Mouse (Mus musculus) effector memory CD4-positive, alpha-beta T cell, adult 5 months (primary cell): ENCODE measurements around the gene Pou5f1. TPM values are rescaled to one million over a fixed set of nuclear protein-coding genes. Genes with fewer than 3 reads are reported as not detected.

Source experiments
- polyA plus RNA-seq: library from polyadenylated mRNA; unstranded; fragments of 100-300 nt; shearing (Covaris generic); gene quantifications from one replicate; pipeline ENCODE4 v1.2.1, GENCODE M21; 2017

Gene Pou5f1
- not detected for polyA plus RNA-seq

DNA sequence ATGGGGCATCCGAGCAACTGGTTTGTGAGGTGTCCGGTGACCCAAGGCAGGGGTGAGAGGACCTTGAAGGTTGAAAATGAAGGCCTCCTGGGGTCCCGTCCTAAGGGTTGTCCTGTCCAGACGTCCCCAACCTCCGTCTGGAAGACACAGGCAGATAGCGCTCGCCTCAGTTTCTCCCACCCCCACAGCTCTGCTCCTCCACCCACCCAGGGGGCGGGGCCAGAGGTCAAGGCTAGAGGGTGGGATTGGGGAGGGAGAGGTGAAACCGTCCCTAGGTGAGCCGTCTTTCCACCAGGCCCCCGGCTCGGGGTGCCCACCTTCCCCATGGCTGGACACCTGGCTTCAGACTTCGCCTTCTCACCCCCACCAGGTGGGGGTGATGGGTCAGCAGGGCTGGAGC, at the start of gene Pou5f1:
Gene Pou5f1 (plus strand): TSS at position 243 of the 400 bp plus-strand sequence.

GRCm38 (mm10) chr17:35469842-35470751, 35.7 kb upstream of the Pou5f1 start, which contains the start of gene H2-Q10:
TSS of gene H2-Q10 (plus strand) at chr17:35470089.

DNA sequence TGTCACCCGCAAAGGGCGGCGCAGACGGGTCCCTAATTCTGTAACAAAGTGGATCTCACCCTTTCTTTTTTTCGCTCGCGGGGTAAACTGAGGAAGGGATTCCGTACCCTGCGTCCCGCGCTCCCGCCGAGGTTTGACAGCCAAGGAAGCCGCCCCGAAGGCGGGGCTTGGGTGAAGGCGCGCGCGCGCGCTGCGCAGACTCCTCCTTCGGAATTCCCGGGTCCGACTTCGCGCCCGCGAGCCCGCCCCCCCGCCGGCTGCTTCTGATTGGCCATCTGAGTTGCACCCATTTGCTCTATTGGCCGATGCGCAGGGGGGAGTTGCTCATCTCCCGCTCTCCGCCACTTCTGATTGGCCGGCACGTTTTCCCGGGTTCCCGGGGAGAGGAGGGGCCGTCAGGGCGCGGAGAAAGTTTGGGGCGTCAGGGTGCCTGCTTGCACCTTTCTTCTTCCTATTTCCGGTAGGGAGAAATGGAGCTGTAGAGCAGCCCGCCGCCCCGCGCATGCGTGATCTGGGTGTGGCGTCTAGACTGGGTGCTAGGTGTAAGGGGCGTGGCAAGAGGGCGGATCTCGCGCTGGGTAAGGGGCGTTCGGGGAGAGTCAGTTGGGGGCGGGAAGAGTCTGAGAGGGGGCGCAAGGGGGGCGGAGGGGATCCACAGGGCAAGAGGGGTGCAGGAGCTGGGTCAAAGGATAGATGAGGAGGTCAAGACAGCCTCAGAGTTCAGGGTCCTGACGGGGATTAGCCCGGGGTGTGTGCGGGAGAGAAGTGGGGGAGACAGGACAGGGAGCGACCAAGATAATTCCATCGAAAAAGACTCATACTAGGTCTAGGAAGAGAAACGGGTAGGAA, 11.1 kb downstream of the Pou5f1 start, which contains the start of the genes Tcf19 and Cchcr1:
Gene Tcf19 (minus strand): TSS at position 173 of the 849 bp plus-strand sequence.
Gene Cchcr1 (plus strand): TSS at position 449 of the 849 bp plus-strand sequence.

DNA sequence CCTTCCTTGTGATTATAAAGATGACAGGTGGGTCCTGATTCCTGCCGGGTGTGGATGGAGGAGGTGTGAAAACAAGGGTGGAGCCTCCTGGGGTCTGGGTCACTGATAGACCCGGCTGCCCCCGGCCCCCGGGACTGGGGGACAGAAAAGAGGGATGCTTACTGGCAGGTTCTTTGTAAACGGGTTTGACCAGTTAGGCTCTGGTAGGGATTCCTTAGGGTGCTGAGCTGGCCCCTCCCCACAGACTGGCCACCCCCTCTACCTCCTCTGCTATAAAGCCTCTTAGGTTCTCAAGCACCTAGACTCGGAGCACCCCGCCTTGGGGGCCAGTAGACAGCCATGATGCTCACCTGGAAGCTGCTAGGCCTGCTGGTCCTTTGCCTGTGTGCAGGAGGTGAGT, 27.1 kb downstream of the Pou5f1 start, which contains the start of gene Psors1c2:
Gene Psors1c2 (plus strand): TSS at position 301 of the 400 bp plus-strand sequence.

GRCm38 (mm10) chr17:35551881-35552414, 46.1 kb downstream of the Pou5f1 start, which contains the start of gene Cdsn:
TSS of gene Cdsn (plus strand) at chr17:35552128.

Other genes starting within 250 kb of the Pou5f1 start
- gene H2-D1, start 243.3 kb upstream of the Pou5f1 start, polyA plus RNA-seq: 6,438 TPM
- gene H2-Q1, start 185.6 kb upstream of the Pou5f1 start, polyA plus RNA-seq: 0.26 TPM
- gene H2-Q2, start 163.8 kb upstream of the Pou5f1 start, polyA plus RNA-seq: 47.9 TPM
- gene H2-Q4, start 126.4 kb upstream of the Pou5f1 start, polyA plus RNA-seq: 69.3 TPM
- gene H2-Q6, start 81.2 kb upstream of the Pou5f1 start, polyA plus RNA-seq: 1,046 TPM
- gene H2-Q7, start 66.9 kb upstream of the Pou5f1 start, polyA plus RNA-seq: 2,635 TPM
- gene H2-Q10, start 35.9 kb upstream of the Pou5f1 start, polyA plus RNA-seq: 121 TPM
- 12.1 TPM for gene Tcf19, start 10.8 kb downstream of the Pou5f1 start, polyA plus RNA-seq
- gene Cchcr1, start 11.1 kb downstream of the Pou5f1 start, polyA plus RNA-seq: 15.1 TPM
- not detected for gene Psors1c2, start 27.2 kb downstream of the Pou5f1 start, polyA plus RNA-seq
- not detected for gene Cdsn, start 46.1 kb downstream of the Pou5f1 start, polyA plus RNA-seq
- not detected for gene 2300002M23Rik, start 61.4 kb downstream of the Pou5f1 start, polyA plus RNA-seq
- gene Sfta2, start 95.5 kb downstream of the Pou5f1 start, polyA plus RNA-seq: not detected
- not detected for gene Gm9573, start 120.6 kb downstream of the Pou5f1 start, polyA plus RNA-seq
- gene Mucl3, start 137.7 kb downstream of the Pou5f1 start, polyA plus RNA-seq: not detected
- gene Vars2, start 161.6 kb downstream of the Pou5f1 start, polyA plus RNA-seq: 17.0 TPM
- gene Gtf2h4, start 167.7 kb downstream of the Pou5f1 start, polyA plus RNA-seq: 14.7 TPM
- 11.5 TPM for gene Ddr1, start 198.6 kb downstream of the Pou5f1 start, polyA plus RNA-seq